Mouse (Mus musculus) heart, postnatal 0 days (tissue): ENCODE results near the gene Ifit1bl1. TPM values are rescaled to one million over a fixed set of nuclear protein-coding genes. Genes with fewer than 3 reads are reported as not detected.
A peak's percentile ranks its signal among the peaks of the same experiment; 100 is the strongest.

Source experiments
- ATAC-seq: fragments of 200-750 bp; cut with Nextera tagmentation; 2 replicates; pipeline ENCODE4 v1.8.0; 2017; ENCODE audit warnings: low read depth, moderate number of reproducible peaks, moderate library complexity; ENCODE audit not compliant: insufficient read depth
- DNase-seq: peaks from one replicate; pipeline ENCODE4 v3.0.0-alpha.2; 2016; ENCODE audit warnings: low spot score
- H3K27ac ChIP-seq: fragments of 300-500 bp; sonication (generic); 2 replicates; pipeline ENCODE4 v1.5.1; 2014; ENCODE audit warnings: low read depth, mild to moderate bottlenecking
- H3K27me3 ChIP-seq: fragments of 300-500 bp; sonication (generic); 2 replicates; pipeline ENCODE4 v1.6.1; 2014; ENCODE audit warnings: low read length, mixed read lengths; ENCODE audit not compliant: control insufficient read depth, insufficient read depth
- H3K36me3 ChIP-seq: fragments of 300-500 bp; sonication (generic); replicated peaks from 2 replicates; pipeline ENCODE4 v1.6.1; 2014; ENCODE audit warnings: low read length, mixed read lengths; ENCODE audit not compliant: control insufficient read depth, insufficient read depth
- H3K4me1 ChIP-seq: fragments of 300-500 bp; sonication (generic); 2 replicates; pipeline ENCODE4 v1.6.1; 2014; ENCODE audit warnings: antibody characterized with exemption; ENCODE audit not compliant: control insufficient read depth, insufficient read depth
- H3K4me2 ChIP-seq: fragments of 300-500 bp; sonication (generic); 2 replicates; pipeline ENCODE4 v1.6.1; 2014; ENCODE audit warnings: low read depth, mild to moderate bottlenecking, low read length, moderate library complexity
- H3K4me3 ChIP-seq: fragments of 300-500 bp; sonication (generic); 2 replicates; pipeline ENCODE4 v1.5.1; 2014; ENCODE audit warnings: low read depth, low read length
- H3K9ac ChIP-seq: fragments of 300-500 bp; sonication (generic); replicated peaks from 2 replicates; pipeline ENCODE4 v1.6.1; 2014; ENCODE audit warnings: low read depth, low read length, mixed read lengths
- H3K9me3 ChIP-seq: fragments of 300-500 bp; sonication (generic); replicated peaks from 2 replicates; pipeline ENCODE4 v1.6.1; 2016; ENCODE audit warnings: low read length; ENCODE audit not compliant: control insufficient read depth
- CTCF ChIP-seq: IDR thresholded peaks from 2 replicates; pipeline ENCODE4 v1.5.1; 2016; ENCODE audit warnings: antibody characterized with exemption, control low read depth, low read depth
- EP300 ChIP-seq: IDR thresholded peaks from 2 replicates; pipeline ENCODE4 v1.6.1; 2016; ENCODE audit warnings: antibody characterized with exemption, low read depth
- WGBS: fragments of 180-500 bp; shearing (Covaris S2); extraction: QIAGEN DNeasy Blood & Tissue Kit; methylation state at CpG from one replicate; pipeline ENCODE4 v1.1.7; 2014; 5-methylcytosine and 5-hydroxymethylcytosine counted together
- polyA plus RNA-seq: library from polyadenylated mRNA; unstranded; fragments of >200 nt; fragmentation: Nextera tagmentation; extraction: Ambion mirVana; gene quantifications from 2 replicates; pipeline ENCODE4 v1.2.1, GENCODE M21; 2015
- total RNA-seq: library from RNA; depleted of rRNA; stranded (reverse); fragments of >200 nt; gene quantifications from 2 replicates; pipeline ENCODE4 v1.2.3, GENCODE M21; 2014; ENCODE audit warnings: low replicate concordance

Ifit1bl1 gene
- total and polyA plus RNA-seq, 2 experiments from 2014 or later = 0.50 to 3.3 TPM

GRCm38 (mm10) chr19:34636933-34637557 is 35.3 kb upstream of the Ifit1bl1 start:
- H3K27me3 ChIP-seq = no peaks in the 10 kb centered on the region
- ATAC-seq (peak; percentile 66), DNase-seq (peak; percentile 71)
- H3K9ac ChIP-seq = no peak overlapping the region
- TF ChIP-seq CTCF (peak; percentile 83), EP300 (no peak)
- H3K9me3 ChIP-seq = no peaks in the 10 kb centered on the region
- 13% methylated on average over 3 of the region's 3 CpGs for WGBS
- H3K27ac ChIP-seq = no peak overlapping the region
- no peak overlapping the region for H3K4me3 ChIP-seq
- no peaks in the 10 kb centered on the region for H3K4me1 ChIP-seq
- H3K36me3 ChIP-seq = no peaks in the 10 kb centered on the region
- no peak overlapping the region for H3K4me2 ChIP-seq

GRCm38 (mm10) chr19:34633484-34633883 is 31.7 kb upstream of the Ifit1bl1 start:
- WGBS = 64% methylated on average over 2 of the region's 2 CpGs
- H3K27me3 ChIP-seq = no peaks in the 10 kb centered on the region

GRCm38 (mm10) chr19:34631487-34631886 is 29.7 kb upstream of the Ifit1bl1 start:
- TF ChIP-seq CTCF (no peak), EP300 (no peak)

More at GRCm38 (mm10) chr19:34633484-34633883, 31.7 kb upstream of the Ifit1bl1 start:
- no peak overlapping the region for H3K9ac ChIP-seq
- ATAC-seq = no peak
- H3K4me2 ChIP-seq = no peak overlapping the region
- no peak overlapping the region for H3K4me3 ChIP-seq
- no peak for TF ChIP-seq CTCF
- no peak for TF ChIP-seq EP300
- H3K9me3 ChIP-seq = no peaks in the 10 kb centered on the region
- no peaks in the 10 kb centered on the region for H3K4me1 ChIP-seq
- no peaks in the 10 kb centered on the region for H3K36me3 ChIP-seq
- H3K27ac ChIP-seq = no peak overlapping the region
- DNase-seq = no peak

GRCm38 (mm10) chr19:34627496-34627895 is 25.7 kb upstream of the Ifit1bl1 start:
- DNase-seq (no peak), ATAC-seq (no peak)
- no peak overlapping the region for H3K9ac ChIP-seq
- H3K4me1 ChIP-seq = no peaks in the 10 kb centered on the region
- no peak overlapping the region for H3K27ac ChIP-seq
- H3K36me3 ChIP-seq = no peaks in the 10 kb centered on the region
- H3K4me3 ChIP-seq = no peak overlapping the region
- H3K27me3 ChIP-seq = no peaks in the 10 kb centered on the region
- TF ChIP-seq CTCF (no peak), EP300 (no peak)
- H3K9me3 ChIP-seq = no peaks in the 10 kb centered on the region
- WGBS = 63% methylated on average over 2 of the region's 2 CpGs
- no peak overlapping the region for H3K4me2 ChIP-seq

More at GRCm38 (mm10) chr19:34631487-34631886, 29.7 kb upstream of the Ifit1bl1 start:
- H3K9me3 ChIP-seq = no peaks in the 10 kb centered on the region
- H3K4me1 ChIP-seq = no peaks in the 10 kb centered on the region
- DNase-seq = no peak
- H3K4me3 ChIP-seq = no peak overlapping the region
- H3K9ac ChIP-seq = no peak overlapping the region
- no peaks in the 10 kb centered on the region for H3K27me3 ChIP-seq
- H3K27ac ChIP-seq = no peak overlapping the region
- no peaks in the 10 kb centered on the region for H3K36me3 ChIP-seq
- ATAC-seq = no peak
- no peak overlapping the region for H3K4me2 ChIP-seq

GRCm38 (mm10) chr19:34624663-34625062 is 22.9 kb upstream of the Ifit1bl1 start:
- H3K9ac ChIP-seq = no peak overlapping the region
- no peaks in the 10 kb centered on the region for H3K36me3 ChIP-seq
- H3K9me3 ChIP-seq = no peaks in the 10 kb centered on the region
- DNase-seq = no peak
- H3K27ac ChIP-seq = no peak overlapping the region
- no peaks in the 10 kb centered on the region for H3K27me3 ChIP-seq
- H3K4me3 ChIP-seq = no peak overlapping the region
- H3K4me1 ChIP-seq = no peaks in the 10 kb centered on the region
- TF ChIP-seq EP300 = no peak
- no peak for TF ChIP-seq CTCF
- no peak overlapping the region for H3K4me2 ChIP-seq
- WGBS = 79% methylated on average over 4 of the region's 4 CpGs
- ATAC-seq = no peak

GRCm38 (mm10) chr19:34623781-34624180 is 22.0 kb upstream of the Ifit1bl1 start:
- Histone ChIP-seq H3K4me3 (no peak overlapping the region), H3K27ac (no peak overlapping the region), H3K27me3 (no peaks in the 10 kb centered on the region), H3K9ac (no peak overlapping the region), H3K4me2 (no peak overlapping the region), H3K9me3 (no peaks in the 10 kb centered on the region), H3K4me1 (no peaks in the 10 kb centered on the region), H3K36me3 (no peaks in the 10 kb centered on the region)
- TF ChIP-seq CTCF (no peak), EP300 (no peak)
- WGBS = 83% methylated on average over 6 of the region's 6 CpGs
- ATAC-seq (no peak), DNase-seq (no peak)
